Mouse (Mus musculus) embryonic facial prominence, embryonic 13.5 days (tissue): ENCODE measurements around the gene Pdcd1lg2. TPM values are rescaled to one million over a fixed set of nuclear protein-coding genes. Genes with fewer than 3 reads are reported as not detected.

ENCODE experiments used
- ATAC-seq: fragments of 200-750 bp; cut with Nextera tagmentation; 2 replicates; pipeline ENCODE4 v1.8.0; 2017; ENCODE audit warnings: low read depth; ENCODE audit not compliant: insufficient number of reproducible peaks, insufficient read depth, low FRiP score, low TSS enrichment
- H3K27ac ChIP-seq: fragments of 300-500 bp; sonication (generic); 2 replicates; pipeline ENCODE4 v1.5.1; 2015; ENCODE audit warnings: moderate library complexity, mild to moderate bottlenecking, inconsistent platforms
- H3K27me3 ChIP-seq: fragments of 300-500 bp; sonication (generic); 2 replicates; pipeline ENCODE4 v1.6.1; 2015; ENCODE audit warnings: mild to moderate bottlenecking, inconsistent platforms
- H3K36me3 ChIP-seq: fragments of 300-500 bp; sonication (generic); 2 replicates; pipeline ENCODE4 v1.6.1; 2015; ENCODE audit warnings: mild to moderate bottlenecking, inconsistent platforms
- H3K4me1 ChIP-seq: fragments of 300-500 bp; sonication (generic); 2 replicates; pipeline ENCODE4 v1.6.1; 2015; ENCODE audit warnings: inconsistent platforms
- H3K4me2 ChIP-seq: fragments of 300-500 bp; sonication (generic); 2 replicates; pipeline ENCODE4 v1.6.1; 2015; ENCODE audit warnings: moderate library complexity, mild to moderate bottlenecking, inconsistent platforms
- H3K4me3 ChIP-seq: fragments of 300-500 bp; sonication (generic); 2 replicates; pipeline ENCODE4 v1.5.1; 2015; ENCODE audit warnings: mild to moderate bottlenecking, inconsistent platforms
- H3K9ac ChIP-seq: fragments of 300-500 bp; sonication (generic); 2 replicates; pipeline ENCODE4 v1.6.1; 2015; ENCODE audit warnings: mild to moderate bottlenecking, inconsistent platforms
- H3K9me3 ChIP-seq: fragments of 300-500 bp; sonication (generic); 2 replicates; pipeline ENCODE4 v1.6.1; 2016; ENCODE audit warnings: inconsistent platforms
- WGBS: fragments of 180-500 bp; shearing (Covaris S2); methylation state at CpG from one replicate; pipeline ENCODE4 v1.1.7; 2015; ENCODE audit warnings: mixed read lengths; 5-methylcytosine and 5-hydroxymethylcytosine counted together
- polyA plus RNA-seq: library from polyadenylated mRNA; unstranded; fragments of >200 nt; fragmentation: Nextera tagmentation; extraction: Ambion mirVana; gene quantifications from 2 replicates; pipeline ENCODE4 v1.2.1, GENCODE M21; 2015

Pdcd1lg2 gene
- polyA plus RNA-seq, 1 experiment from 2014 or later: not detected

DNA sequence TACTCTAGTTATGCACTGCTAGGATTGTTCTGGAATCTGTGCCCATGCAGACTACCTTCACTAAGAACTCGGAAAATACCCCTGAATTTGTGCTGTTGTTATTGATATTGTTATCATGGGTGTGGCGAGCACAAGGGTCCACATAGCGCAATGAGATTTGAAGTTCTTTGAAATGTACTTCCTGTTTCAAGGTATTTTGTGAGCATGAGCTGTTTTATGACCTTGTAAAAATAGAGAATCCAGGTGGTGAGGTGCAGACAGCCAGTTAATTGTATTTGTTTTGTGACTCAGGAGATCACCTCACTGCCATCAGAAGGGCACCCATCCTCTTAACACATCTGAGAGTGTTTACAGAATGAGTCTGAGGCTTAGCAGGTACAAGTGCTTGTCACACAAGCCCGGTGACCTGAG is 64.5 kb downstream of the Pdcd1lg2 start:
- no peak overlapping the region for H3K4me3 ChIP-seq
- H3K4me2 ChIP-seq: no peak overlapping the region
- ATAC-seq: no peak

GRCm38 (mm10) chr19:29478598-29478997 is 67.9 kb downstream of the Pdcd1lg2 start:
- peaks cover 11% of the 10 kb centered on the region for H3K4me1 ChIP-seq
- WGBS: 27% methylated on average over 4 of the region's 4 CpGs
- no peak overlapping the region for H3K4me3 ChIP-seq
- H3K9me3 ChIP-seq: no peaks in the 10 kb centered on the region
- no peak overlapping the region for H3K27ac ChIP-seq
- no peak for ATAC-seq
- no peaks in the 10 kb centered on the region for H3K36me3 ChIP-seq
- H3K9ac ChIP-seq: no peak overlapping the region
- no peak overlapping the region for H3K4me2 ChIP-seq
- no peaks in the 10 kb centered on the region for H3K27me3 ChIP-seq

More for the DNA sequence above, 64.5 kb downstream of the Pdcd1lg2 start:
- Histone ChIP-seq H3K4me1 (peaks cover 13% of the 10 kb centered on the region), H3K27ac (no peak overlapping the region), H3K9me3 (no peaks in the 10 kb centered on the region), H3K9ac (no peak overlapping the region), H3K27me3 (no peaks in the 10 kb centered on the region), H3K36me3 (no peaks in the 10 kb centered on the region)
- WGBS: 84% methylated on average over 4 of the region's 4 CpGs

DNA sequence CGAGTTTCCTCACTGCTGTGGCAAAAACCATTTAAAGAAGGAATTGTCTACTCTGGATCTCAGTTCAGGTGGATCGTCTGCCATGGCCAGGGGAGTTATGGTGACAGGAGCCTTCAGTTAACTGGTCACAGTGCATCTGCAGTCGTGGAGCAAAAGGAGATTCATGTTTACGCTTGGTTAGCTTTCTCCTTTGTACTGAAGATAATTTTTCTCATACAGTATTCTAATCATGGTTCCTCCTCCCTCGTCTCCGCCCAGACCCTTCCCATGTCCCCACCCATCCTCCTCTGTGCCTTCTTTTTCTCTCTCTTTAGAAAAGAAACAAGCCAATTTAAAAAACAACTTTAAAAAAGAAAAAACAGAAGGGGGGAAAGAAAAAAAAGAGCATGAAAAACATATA is 70.9 kb downstream of the Pdcd1lg2 start:
- H3K9me3 ChIP-seq: no peaks in the 10 kb centered on the region
- no peaks in the 10 kb centered on the region for H3K27me3 ChIP-seq
- 72% methylated on average over 6 of the region's 6 CpGs for WGBS
- no peak overlapping the region for H3K9ac ChIP-seq
- H3K4me1 ChIP-seq: peaks cover 16% of the 10 kb centered on the region
- H3K4me3 ChIP-seq: no peak overlapping the region
- no peak overlapping the region for H3K27ac ChIP-seq
- H3K4me2 ChIP-seq: no peak overlapping the region
- no peak for ATAC-seq
- no peaks in the 10 kb centered on the region for H3K36me3 ChIP-seq

- Histone ChIP-seq H3K4me3 (no peak overlapping the region), H3K4me2 (no peak overlapping the region), H3K9me3 (no peaks in the 10 kb centered on the region), H3K4me1 (peaks cover 16% of the 10 kb centered on the region), H3K27me3 (no peaks in the 10 kb centered on the region), H3K36me3 (no peaks in the 10 kb centered on the region), H3K9ac (no peak overlapping the region), H3K27ac (no peak overlapping the region)
- WGBS: 53% methylated on average over 5 of the region's 5 CpGs
- no peak for ATAC-seq
Measured at GRCm38 (mm10) chr19:29482148-29482547, 71.4 kb downstream of the Pdcd1lg2 start.

GRCm38 (mm10) chr19:29482637-29483036 is 71.9 kb downstream of the Pdcd1lg2 start:
- H3K9me3 ChIP-seq: no peaks in the 10 kb centered on the region
- no peak overlapping the region for H3K4me2 ChIP-seq
- no peak overlapping the region for H3K9ac ChIP-seq
- no peak overlapping the region for H3K27ac ChIP-seq
- no peak overlapping the region for H3K4me3 ChIP-seq
- WGBS: 31% methylated on average over 3 of the region's 3 CpGs
- H3K36me3 ChIP-seq: no peaks in the 10 kb centered on the region
- no peak for ATAC-seq
- peaks cover 16% of the 10 kb centered on the region for H3K4me1 ChIP-seq
- no peaks in the 10 kb centered on the region for H3K27me3 ChIP-seq

GRCm38 (mm10) chr19:29483386-29483785 is 72.7 kb downstream of the Pdcd1lg2 start:
- 75% methylated on average over 2 of the region's 2 CpGs for WGBS
- no peaks in the 10 kb centered on the region for H3K27me3 ChIP-seq
- H3K4me1 ChIP-seq: peaks cover 14% of the 10 kb centered on the region
- ATAC-seq: no peak
- H3K9ac ChIP-seq: no peak overlapping the region
- no peaks in the 10 kb centered on the region for H3K36me3 ChIP-seq
- H3K9me3 ChIP-seq: no peaks in the 10 kb centered on the region
- H3K4me2 ChIP-seq: no peak overlapping the region
- H3K27ac ChIP-seq: no peak overlapping the region
- no peak overlapping the region for H3K4me3 ChIP-seq

DNA sequence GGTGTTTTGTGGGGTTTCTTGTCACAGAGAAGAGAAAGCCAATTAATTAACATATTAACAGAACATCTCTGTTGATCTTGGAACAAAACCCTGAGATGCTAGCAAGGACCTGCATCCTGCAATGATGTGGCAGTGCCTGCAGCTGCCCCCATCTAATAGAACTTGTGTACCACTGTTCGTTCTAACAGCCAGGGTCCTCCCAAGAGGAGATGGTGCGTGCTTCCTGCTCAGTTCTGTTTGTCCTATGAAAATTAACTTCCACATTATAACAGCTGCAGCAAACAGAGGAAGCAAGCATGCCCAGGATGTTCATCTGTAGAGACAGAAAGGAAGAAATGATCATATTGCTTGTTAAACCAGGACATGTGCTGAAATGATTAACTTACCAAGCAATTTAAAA is 73.8 kb downstream of the Pdcd1lg2 start:
- Histone ChIP-seq H3K9me3 (no peaks in the 10 kb centered on the region), H3K4me3 (no peak overlapping the region), H3K4me1 (peaks cover 14% of the 10 kb centered on the region), H3K9ac (no peak overlapping the region), H3K36me3 (no peaks in the 10 kb centered on the region), H3K27ac (no peak overlapping the region), H3K27me3 (no peaks in the 10 kb centered on the region), H3K4me2 (no peak overlapping the region)
- ATAC-seq: no peak
- WGBS: 75% methylated on average over 2 of the region's 2 CpGs

GRCm38 (mm10) chr19:29485257-29485948 is 74.7 kb downstream of the Pdcd1lg2 start:
- H3K4me3 ChIP-seq: no peak overlapping the region
- H3K36me3 ChIP-seq: no peaks in the 10 kb centered on the region
- no peak overlapping the region for H3K4me2 ChIP-seq
- H3K9me3 ChIP-seq: no peaks in the 10 kb centered on the region
- 82% methylated on average over 3 of the region's 3 CpGs for WGBS
- ATAC-seq: no peak
- no peak overlapping the region for H3K9ac ChIP-seq
- peaks cover 14% of the 10 kb centered on the region for H3K4me1 ChIP-seq
- H3K27me3 ChIP-seq: no peaks in the 10 kb centered on the region
- H3K27ac ChIP-seq: no peak overlapping the region

DNA sequence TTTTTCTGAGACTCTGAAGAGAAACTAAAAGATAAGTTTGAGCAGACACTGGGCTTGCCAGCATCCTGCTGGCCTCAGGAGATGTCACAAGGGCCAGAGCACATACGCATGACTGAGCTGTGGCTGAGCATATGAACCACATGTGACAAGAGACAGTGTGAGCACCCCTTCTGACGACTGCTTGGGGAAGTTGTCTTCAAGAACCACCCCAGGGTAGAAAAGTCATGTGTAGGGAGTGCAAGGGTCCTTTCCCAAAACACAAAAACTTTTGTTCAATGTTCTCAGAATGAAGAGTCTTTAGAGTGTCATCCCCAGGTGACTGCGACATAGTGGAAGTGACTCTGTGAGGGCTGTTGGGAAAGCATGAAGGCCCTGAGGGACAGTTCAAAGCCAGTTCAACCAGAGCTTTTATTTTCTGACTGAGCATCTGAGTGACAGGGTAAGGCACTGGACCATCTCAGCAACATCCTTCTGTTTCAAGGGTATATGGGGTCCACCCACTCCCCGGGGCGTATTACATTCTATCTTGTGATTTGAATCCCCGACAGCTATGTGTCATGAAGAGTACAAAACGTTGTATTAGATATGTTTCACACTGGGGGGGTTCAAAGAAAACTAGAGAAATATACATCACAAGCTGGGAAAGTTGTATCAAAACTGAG is 76.0 kb downstream of the Pdcd1lg2 start:
- ATAC-seq: no peak
- no peaks in the 10 kb centered on the region for H3K9me3 ChIP-seq
- H3K4me2 ChIP-seq: no peak overlapping the region
- H3K4me3 ChIP-seq: no peak overlapping the region
- WGBS: 67% methylated on average over 7 of the region's 7 CpGs
- H3K36me3 ChIP-seq: no peaks in the 10 kb centered on the region
- no peak overlapping the region for H3K27ac ChIP-seq
- H3K4me1 ChIP-seq: peaks cover 14% of the 10 kb centered on the region
- no peak overlapping the region for H3K9ac ChIP-seq
- no peaks in the 10 kb centered on the region for H3K27me3 ChIP-seq

- H3K4me2 ChIP-seq: no peak overlapping the region
- no peak for ATAC-seq
- no peak overlapping the region for H3K27ac ChIP-seq
- WGBS: 85% methylated on average over 14 of the region's 14 CpGs
- H3K36me3 ChIP-seq: no peaks in the 10 kb centered on the region
- H3K27me3 ChIP-seq: no peaks in the 10 kb centered on the region
- H3K9ac ChIP-seq: no peak overlapping the region
- H3K4me3 ChIP-seq: no peak overlapping the region
- peaks cover 10% of the 10 kb centered on the region for H3K4me1 ChIP-seq
- H3K9me3 ChIP-seq: no peaks in the 10 kb centered on the region
Measured at GRCm38 (mm10) chr19:29487326-29488072, 76.8 kb downstream of the Pdcd1lg2 start.

DNA sequence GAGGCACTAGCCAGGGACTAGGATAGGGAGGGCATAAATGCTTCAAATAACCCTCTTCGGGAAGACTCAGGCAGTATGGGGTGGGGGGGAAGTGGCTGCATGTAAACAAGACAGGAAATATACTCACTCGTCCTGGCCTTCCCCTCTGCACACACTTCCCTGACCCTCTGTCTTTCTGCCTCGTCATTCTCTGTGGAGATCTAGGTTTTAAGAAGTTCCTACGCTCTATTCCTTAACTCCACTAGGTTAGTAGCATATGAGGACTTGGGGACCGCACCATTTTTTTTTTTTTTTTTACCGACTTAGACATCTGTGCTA is 77.3 kb downstream of the Pdcd1lg2 start:
- no peaks in the 10 kb centered on the region for H3K27me3 ChIP-seq
- H3K4me2 ChIP-seq: no peak overlapping the region
- H3K4me3 ChIP-seq: no peak overlapping the region
- H3K9me3 ChIP-seq: no peaks in the 10 kb centered on the region
- peaks cover 5% of the 10 kb centered on the region; the same call in 1 of the 2 replicates for H3K4me1 ChIP-seq
- ATAC-seq: no peak
- H3K27ac ChIP-seq: no peak overlapping the region
- 58% methylated on average over 6 of the region's 6 CpGs for WGBS
- H3K36me3 ChIP-seq: no peaks in the 10 kb centered on the region
- no peak overlapping the region for H3K9ac ChIP-seq

GRCm38 (mm10) chr19:29488420-29488819 is 77.7 kb downstream of the Pdcd1lg2 start:
- H3K4me2 ChIP-seq: no peak overlapping the region
- 41% methylated on average over 10 of the region's 10 CpGs for WGBS
- H3K27ac ChIP-seq: no peak overlapping the region
- H3K9ac ChIP-seq: no peak overlapping the region
- no peak for ATAC-seq
- H3K4me3 ChIP-seq: no peak overlapping the region
- peaks cover 5% of the 10 kb centered on the region; the same call in 1 of the 2 replicates for H3K4me1 ChIP-seq
- H3K9me3 ChIP-seq: no peaks in the 10 kb centered on the region
- no peaks in the 10 kb centered on the region for H3K27me3 ChIP-seq
- no peaks in the 10 kb centered on the region for H3K36me3 ChIP-seq
